25 mouse cellular contexts compared by ENCODE assay signal in genomic region chr15:42810871-42811490, GRCm38 (mm10).
"Had no signal": no experiment of that assay in that cellular context is flagged by ENCODE, and none has a peak within 500 bp of the region (broad histone marks: within the 10 kb centered on the region; RNA-seq: fewer than 3 reads in every experiment).

No protein-coding gene starts in this region.

- DNase-seq: gastrocnemius, adult 2 months; gastrocnemius, postnatal 10 days; gastrocnemius, postnatal 25 days; heart, adult 18-20 months; heart, postnatal 10 days; heart, postnatal 4 days; kidney, adult 18-20 months; kidney, adult 8-10 months; kidney, postnatal 10 days; kidney, postnatal 25 days; kidney, postnatal 4 days; liver had no signal

- H3K9ac ChIP-seq: heart, embryonic 12.5 days; hindbrain, embryonic 12.5 days; hindbrain, embryonic 14.5 days; intestine, embryonic 15.5 days; limb, embryonic 12.5 days had no signal

- H3K36me3 ChIP-seq: heart, embryonic 10.5 days; heart, embryonic 12.5 days; hindbrain, embryonic 10.5 days; hindbrain, embryonic 12.5 days; intestine, embryonic 15.5 days; limb, embryonic 10.5 days; limb, embryonic 12.5 days had no signal

- H3K9me3 ChIP-seq: heart, embryonic 10.5 days; heart, embryonic 12.5 days; hindbrain, embryonic 10.5 days; hindbrain, embryonic 12.5 days; intestine, embryonic 15.5 days; limb, embryonic 10.5 days; limb, embryonic 12.5 days had no signal

- H3K4me2 ChIP-seq: heart, embryonic 12.5 days; hindbrain, embryonic 12.5 days; hindbrain, embryonic 14.5 days; intestine, embryonic 15.5 days; limb, embryonic 12.5 days had no signal

- H3K4me1 ChIP-seq: heart, embryonic 10.5 days; heart, embryonic 12.5 days; hindbrain, embryonic 10.5 days; hindbrain, embryonic 12.5 days; intestine, embryonic 15.5 days; limb, embryonic 12.5 days had no signal

- ATAC-seq: hindbrain, embryonic 16.5 days; inflammation-experienced regulatory T-cells, adult 6 months; intestine, embryonic 15.5 days; intestine, postnatal 0 days had no signal

- H3K27ac ChIP-seq: gastrocnemius, adult 2 months; heart, embryonic 10.5 days; hindbrain, embryonic 10.5 days; hindbrain, embryonic 12.5 days; hindbrain, embryonic 14.5 days; intestine, embryonic 15.5 days; layer of hippocampus, adult 2 months; left cerebral cortex, adult 2 months; limb, embryonic 10.5 days; limb, embryonic 12.5 days had no signal

- H3K27me3 ChIP-seq: heart, embryonic 12.5 days; hindbrain, embryonic 12.5 days; intestine, embryonic 15.5 days; limb, embryonic 12.5 days had no signal

- H3K4me3 ChIP-seq: gastrocnemius, adult 2 months; heart, embryonic 10.5 days; heart, embryonic 12.5 days; hindbrain, embryonic 10.5 days; hindbrain, embryonic 12.5 days; intestine, embryonic 15.5 days; layer of hippocampus, adult 2 months; left cerebral cortex, adult 2 months; limb, embryonic 10.5 days; limb, embryonic 12.5 days had no signal
